Mouse (Mus musculus): ENCODE data around the gene Olfr1181. TPM values are rescaled to one million over a fixed set of nuclear protein-coding genes. Genes with fewer than 3 reads are reported as not detected.
"Not testable (repeated sequence)": the region's sequence is repeated elsewhere in the genome, so short reads cannot be mapped to it uniquely, and the experiment has no call there.

The Olfr1181 gene
- total RNA-seq (2015; ENCODE audit: low replicate concordance) (not detected in 2 replicates), total RNA-seq (2017; ENCODE audit: low replicate concordance) (not detected in 2 replicates)

GRCm38 (mm10) chr2:88426071-88426470, at the start of gene Olfr1181:
Gene Olfr1181 (minus strand): TSS chr2:88426171.
- no peak for ATAC-seq (replicated peaks; ENCODE audit: low FRiP score, poor library complexity, severe bottlenecking)

GRCm38 (mm10) chr2:88454567-88454966, 28.6 kb upstream of the Olfr1181 start, which contains the start of gene Olfr1183:
Gene Olfr1183 (plus strand): TSS chr2:88454867.
- not testable (repeated sequence) for ATAC-seq (replicated peaks; ENCODE audit: low FRiP score, poor library complexity, severe bottlenecking)

GRCm38 (mm10) chr2:88449031-88449430, 23.1 kb upstream of the Olfr1181 start, which contains the start of gene Gm13757:
Gene Gm13757 (minus strand): TSS chr2:88449131.
- no peak for ATAC-seq (replicated peaks; ENCODE audit: low FRiP score, poor library complexity, severe bottlenecking)

- no peak for ATAC-seq (replicated peaks; ENCODE audit: low FRiP score, poor library complexity, severe bottlenecking)
Observed at GRCm38 (mm10) chr2:88419051-88419450, 6.9 kb downstream of the Olfr1181 start, which contains the start of gene Olfr1180. Gene Olfr1180 (minus strand): TSS chr2:88419151.

GRCm38 (mm10) chr2:88406353-88406752, 19.6 kb downstream of the Olfr1181 start, which contains the start of gene Olfr1179:
Gene Olfr1179 (minus strand): TSS chr2:88406453.
- ATAC-seq (replicated peaks; ENCODE audit: low FRiP score, poor library complexity, severe bottlenecking): no peak

GRCm38 (mm10) chr2:88386762-88387161, 39.2 kb downstream of the Olfr1181 start, which contains the start of gene Olfr1178:
Gene Olfr1178 (plus strand): TSS chr2:88387062.
- no peak for ATAC-seq (replicated peaks; ENCODE audit: low FRiP score, poor library complexity, severe bottlenecking)

Other genes with a start within 250 kb of the Olfr1181 start
- gene Olfr1168, start 244.3 kb downstream of the Olfr1181 start, total RNA-seq (2015; ENCODE audit: low replicate concordance): not detected in 2 replicates
- gene Olfr1168, start 244.3 kb downstream of the Olfr1181 start, total RNA-seq (2017; ENCODE audit: low replicate concordance): not detected in 2 replicates
- gene Olfr1170, start 197.8 kb downstream of the Olfr1181 start, total RNA-seq (2015; ENCODE audit: low replicate concordance): not detected in 2 replicates
- not detected in 2 replicates for gene Olfr1170, start 197.8 kb downstream of the Olfr1181 start, total RNA-seq (2017; ENCODE audit: low replicate concordance)
- not detected in 2 replicates for gene Olfr1173, start 146.3 kb downstream of the Olfr1181 start, total RNA-seq (2015; ENCODE audit: low replicate concordance)
- gene Olfr1173, start 146.3 kb downstream of the Olfr1181 start, total RNA-seq (2017; ENCODE audit: low replicate concordance): not detected in 2 replicates
- gene Olfr1174-ps, start 111.0 kb downstream of the Olfr1181 start, total RNA-seq (2015; ENCODE audit: low replicate concordance): not detected in 2 replicates
- not detected in 2 replicates for gene Olfr1174-ps, start 111.0 kb downstream of the Olfr1181 start, total RNA-seq (2017; ENCODE audit: low replicate concordance)
- gene Olfr1175-ps, start 99.0 kb downstream of the Olfr1181 start, total RNA-seq (2015; ENCODE audit: low replicate concordance): not detected in 2 replicates
- gene Olfr1175-ps, start 99.0 kb downstream of the Olfr1181 start, total RNA-seq (2017; ENCODE audit: low replicate concordance): not detected in 2 replicates
- gene Olfr1176, start 89.5 kb downstream of the Olfr1181 start, total RNA-seq (2015; ENCODE audit: low replicate concordance): not detected in 2 replicates
- not detected in 2 replicates for gene Olfr1176, start 89.5 kb downstream of the Olfr1181 start, total RNA-seq (2017; ENCODE audit: low replicate concordance)
- not detected in 2 replicates for gene Olfr1177-ps, start 79.7 kb downstream of the Olfr1181 start, total RNA-seq (2015; ENCODE audit: low replicate concordance)
- gene Olfr1177-ps, start 79.7 kb downstream of the Olfr1181 start, total RNA-seq (2017; ENCODE audit: low replicate concordance): not detected in 2 replicates
- gene Olfr1178, start 39.1 kb downstream of the Olfr1181 start, total RNA-seq (2015; ENCODE audit: low replicate concordance): not detected in 2 replicates
- not detected in 2 replicates for gene Olfr1178, start 39.1 kb downstream of the Olfr1181 start, total RNA-seq (2017; ENCODE audit: low replicate concordance)
- not detected in 2 replicates for gene Olfr1179, start 19.7 kb downstream of the Olfr1181 start, total RNA-seq (2015; ENCODE audit: low replicate concordance)
- gene Olfr1179, start 19.7 kb downstream of the Olfr1181 start, total RNA-seq (2017; ENCODE audit: low replicate concordance): not detected in 2 replicates
- not detected in 2 replicates for gene Olfr1180, start 7.0 kb downstream of the Olfr1181 start, total RNA-seq (2015; ENCODE audit: low replicate concordance)
- not detected in 2 replicates for gene Olfr1180, start 7.0 kb downstream of the Olfr1181 start, total RNA-seq (2017; ENCODE audit: low replicate concordance)
- not detected in 2 replicates for gene Gm13757, start 23.0 kb upstream of the Olfr1181 start, total RNA-seq (2015; ENCODE audit: low replicate concordance)
- not detected in 2 replicates for gene Gm13757, start 23.0 kb upstream of the Olfr1181 start, total RNA-seq (2017; ENCODE audit: low replicate concordance)
- not detected in 2 replicates for gene Olfr1183, start 28.7 kb upstream of the Olfr1181 start, total RNA-seq (2015; ENCODE audit: low replicate concordance)
- gene Olfr1183, start 28.7 kb upstream of the Olfr1181 start, total RNA-seq (2017; ENCODE audit: low replicate concordance): not detected in 2 replicates
- gene Olfr1184, start 57.4 kb upstream of the Olfr1181 start, total RNA-seq (2015; ENCODE audit: low replicate concordance): not detected in 2 replicates
- gene Olfr1184, start 57.4 kb upstream of the Olfr1181 start, total RNA-seq (2017; ENCODE audit: low replicate concordance): not detected in 2 replicates
- not detected in 2 replicates for gene Olfr1185-ps1, start 67.1 kb upstream of the Olfr1181 start, total RNA-seq (2015; ENCODE audit: low replicate concordance)
- gene Olfr1185-ps1, start 67.1 kb upstream of the Olfr1181 start, total RNA-seq (2017; ENCODE audit: low replicate concordance): not detected in 2 replicates
- gene Olfr1186, start 92.4 kb upstream of the Olfr1181 start, total RNA-seq (2015; ENCODE audit: low replicate concordance): not detected in 2 replicates
- not detected in 2 replicates for gene Olfr1186, start 92.4 kb upstream of the Olfr1181 start, total RNA-seq (2017; ENCODE audit: low replicate concordance)
- gene Olfr1188, start 130.8 kb upstream of the Olfr1181 start, total RNA-seq (2015; ENCODE audit: low replicate concordance): not detected in 2 replicates
- not detected in 2 replicates for gene Olfr1188, start 130.8 kb upstream of the Olfr1181 start, total RNA-seq (2017; ENCODE audit: low replicate concordance)
- not detected in 2 replicates for gene Olfr1189, start 160.3 kb upstream of the Olfr1181 start, total RNA-seq (2015; ENCODE audit: low replicate concordance)
- gene Olfr1189, start 160.3 kb upstream of the Olfr1181 start, total RNA-seq (2017; ENCODE audit: low replicate concordance): not detected in 2 replicates
- gene Olfr1191-ps1, start 214.4 kb upstream of the Olfr1181 start, total RNA-seq (2015; ENCODE audit: low replicate concordance): not detected in 2 replicates
- not detected in 2 replicates for gene Olfr1191-ps1, start 214.4 kb upstream of the Olfr1181 start, total RNA-seq (2017; ENCODE audit: low replicate concordance)
- gene Olfr1192-ps1, start 222.3 kb upstream of the Olfr1181 start, total RNA-seq (2015; ENCODE audit: low replicate concordance): not detected in 2 replicates
- not detected in 2 replicates for gene Olfr1192-ps1, start 222.3 kb upstream of the Olfr1181 start, total RNA-seq (2017; ENCODE audit: low replicate concordance)
- gene Olfr1193, start 249.5 kb upstream of the Olfr1181 start, total RNA-seq (2015; ENCODE audit: low replicate concordance): not detected in 2 replicates
- not detected in 2 replicates for gene Olfr1193, start 249.5 kb upstream of the Olfr1181 start, total RNA-seq (2017; ENCODE audit: low replicate concordance)

Measured in erythroid progenitor cell, adult 5-6 weeks (primary cell).